Mouse (Mus musculus) MEL (cell line): ENCODE results near the gene Dynlt1c. TPM values are rescaled to one million over a fixed set of nuclear protein-coding genes. Genes with fewer than 3 reads are reported as not detected.
A peak's percentile ranks its signal among the peaks of the same experiment; 100 is the strongest.
"Not testable (repeated sequence)": the region's sequence is repeated elsewhere in the genome, so short reads cannot be mapped to it uniquely, and the experiment has no call there.

ENCODE experiments used
- DNase-seq: peaks from one replicate; pipeline ENCODE4 v3.0.0; 2011; ENCODE audit warnings: low read depth, low spot score
- H3K27ac ChIP-seq: 2 replicates; pipeline ENCODE4 v1.5.1; 2012; ENCODE audit warnings: low read depth, mild to moderate bottlenecking, control low read depth, low read length, moderate library complexity; ENCODE audit not compliant: control insufficient read depth
- H3K27me3 ChIP-seq, 2 experiments: fragments of 150-350 bp in 1 of 2; sonication (generic) in 1 of 2; 2 replicates each; pipeline ENCODE4 v1.6.1; 2012; ENCODE audit warnings: low read length in 2 of 2, mild to moderate bottlenecking in 2 of 2, improper control_type of control experiment in 1 of 2, moderate library complexity in 1 of 2; ENCODE audit not compliant: insufficient read depth in 2 of 2, control insufficient read depth in 1 of 2
- H3K36me3 ChIP-seq, 2 experiments: 2 replicates each; pipeline ENCODE4 v1.6.1; 2012 to 2014; ENCODE audit warnings: low read length in 2 of 2, improper control_type of control experiment in 1 of 2, inconsistent platforms in 1 of 2, mild to moderate bottlenecking in 1 of 2; ENCODE audit not compliant: insufficient read depth in 2 of 2, control insufficient read depth in 1 of 2
- H3K4me1 ChIP-seq, 2 experiments: fragments of 150-350 bp in 1 of 2; sonication (generic) in 1 of 2; 2 replicates each; pipeline ENCODE4 v1.6.1; 2012; ENCODE audit warnings: low read length in 2 of 2, improper control_type of control experiment in 1 of 2, mild to moderate bottlenecking in 1 of 2; ENCODE audit not compliant: insufficient read depth in 2 of 2, control insufficient read depth in 1 of 2
- H3K4me3 ChIP-seq, 2 experiments: fragments of 150-350 bp in 1 of 2; sonication (generic) in 1 of 2; 2 replicates each; pipeline ENCODE4 v1.5.1; 2012; ENCODE audit warnings: low read depth in 2 of 2, low read length in 2 of 2, mild to moderate bottlenecking in 2 of 2, moderate library complexity in 2 of 2, control low read depth in 1 of 2, improper control_type of control experiment in 1 of 2; ENCODE audit not compliant: control insufficient read depth in 1 of 2, insufficient read depth in 1 of 2
- H3K79me2 ChIP-seq: 2 replicates; pipeline ENCODE4 v1.6.1; 2012; ENCODE audit warnings: mild to moderate bottlenecking, low read length, moderate library complexity; ENCODE audit not compliant: control insufficient read depth, poor library complexity, insufficient read depth
- H3K9ac ChIP-seq: 2 replicates; pipeline ENCODE4 v1.6.1; 2012; ENCODE audit warnings: low read depth, mild to moderate bottlenecking, control low read depth, low read length, moderate library complexity; ENCODE audit not compliant: control insufficient read depth, poor library complexity, severe bottlenecking
- H3K9me3 ChIP-seq: fragments of 150-350 bp; sonication (generic); replicated peaks from 2 replicates; pipeline ENCODE4 v1.6.1; 2012; ENCODE audit warnings: mild to moderate bottlenecking, low read length, improper control_type of control experiment, moderate library complexity; ENCODE audit not compliant: insufficient read depth
- MXI1 ChIP-seq: IDR thresholded peaks from 2 replicates; pipeline ENCODE4 v1.6.1; 2011; ENCODE audit warnings: mild to moderate bottlenecking, low read depth, low read length, improper control_type of control experiment
- NELFE ChIP-seq: IDR thresholded peaks from 2 replicates; pipeline ENCODE4 v1.6.1; 2011; ENCODE audit warnings: low read depth, low read length, improper control_type of control experiment
- NRF1 ChIP-seq: IDR thresholded peaks from 2 replicates; pipeline ENCODE4 v1.6.1; 2014; ENCODE audit warnings: low read depth, mild to moderate bottlenecking, inconsistent platforms, low read length, improper control_type of control experiment, moderate library complexity; ENCODE audit not compliant: poor library complexity, insufficient read depth, severe bottlenecking
- POLR2A ChIP-seq, 2 experiments: IDR thresholded peaks; 2 replicates each; pipeline ENCODE4 v1.6.1; 2011 to 2012; ENCODE audit warnings: low read length in 2 of 2, mild to moderate bottlenecking in 2 of 2, control low read depth in 1 of 2, improper control_type of control experiment in 1 of 2, low read depth in 1 of 2, moderate library complexity in 1 of 2; ENCODE audit not compliant: control insufficient read depth in 1 of 2, insufficient read depth in 1 of 2, poor library complexity in 1 of 2
- polyA plus RNA-seq, 2 experiments: library from polyadenylated mRNA; stranded (reverse) in 1 of 2; unstranded in 1 of 2; fragments of >175 nt in 1 of 2; fragments of >200 nt in 1 of 2; gene quantifications; 2 replicates each; pipeline versions ENCODE4 v1.2.1 to v1.2.4; 2012; ENCODE audit warnings: low replicate concordance in 2 of 2, low read depth in 1 of 2; ENCODE audit not compliant: insufficient read length in 2 of 2, insufficient read depth in 1 of 2, missing spikeins in 1 of 2
- total RNA-seq: library from RNA; depleted of rRNA; stranded (reverse); fragments of 300-350 nt; gene quantifications from 2 replicates; pipeline ENCODE4 v1.2.3, GENCODE M21; 2012; rRNA removed

Dynlt1c gene
- total RNA-seq (6.1 and 7.7 TPM in 2 replicates), polyA plus RNA-seq (1 to 10 TPM in 1 of 2 experiments, not detected in 1; 6.3 TPM)

DNA sequence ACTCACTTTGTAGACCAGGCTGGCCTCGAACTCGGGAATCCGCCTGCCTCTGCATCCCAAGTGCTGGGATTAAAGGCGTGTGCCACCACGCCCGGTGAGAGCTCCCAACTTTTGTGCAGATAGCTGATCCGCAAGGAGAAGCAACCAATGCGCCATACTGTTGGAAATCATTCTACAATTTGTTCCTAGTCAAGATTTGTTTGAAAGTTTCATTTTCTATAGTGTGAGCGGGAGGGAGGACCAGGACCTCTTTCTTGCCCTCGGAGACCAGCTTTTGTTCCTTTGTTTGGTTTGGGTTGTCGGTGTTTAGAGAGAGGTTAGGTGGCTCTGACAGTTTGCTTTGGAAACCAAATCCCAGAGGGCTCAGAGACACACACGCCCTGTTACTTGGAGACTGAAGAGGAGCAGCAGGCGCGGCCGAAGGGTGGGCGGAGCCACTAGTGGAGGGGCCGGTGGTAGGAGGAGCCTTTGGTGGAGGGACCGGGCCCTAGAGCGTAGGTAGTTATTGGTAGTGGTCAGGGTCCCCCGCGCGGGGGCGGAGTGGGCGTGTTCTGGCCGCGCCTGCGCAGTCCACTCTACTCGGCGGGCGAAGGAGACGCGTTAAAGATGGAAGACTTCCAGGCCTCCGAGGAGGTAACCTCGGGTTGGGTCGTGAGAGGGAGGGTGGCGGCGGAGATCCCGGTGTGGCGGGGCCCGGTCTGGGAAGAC lies at the start of gene Dynlt1c:
TSS of gene Dynlt1c (plus strand) at position 468 of the 708 bp plus-strand sequence.
- H3K27ac ChIP-seq = peak within 1 kb of the TSS; percentile 63
- peak; percentile 92 for DNase-seq
- H3K9ac ChIP-seq = peak within 1 kb of the TSS; percentile 65
- H3K4me3 ChIP-seq = peak within 1 kb of the TSS; percentile 69 to 72
- not testable (repeated sequence) for H3K27me3 ChIP-seq
- TF ChIP-seq NELFE = peak; percentile 52
- peak; percentile 43; the same call in 1 of the 2 replicates for TF ChIP-seq MXI1
- peak; percentile 59 for TF ChIP-seq NRF1
- TF ChIP-seq POLR2A (IDR thresholded peaks at IDR 0.05; ENCODE audit: control insufficient read depth in 1 of 2, insufficient read depth in 1 of 2, low read depth in 1 of 2, low read length in 2 of 2, poor library complexity in 1 of 2) = peak in 1 of 2 experiments; percentile 56; a peak in 1 of 4 replicates
- TF ChIP-seq, all 39 proteins: peak for 4; not testable (repeated sequence) for 35
- H3K36me3 ChIP-seq, H3K4me1 ChIP-seq, H3K9me3 ChIP-seq, H3K79me2 ChIP-seq: not testable (repeated sequence)

DNA sequence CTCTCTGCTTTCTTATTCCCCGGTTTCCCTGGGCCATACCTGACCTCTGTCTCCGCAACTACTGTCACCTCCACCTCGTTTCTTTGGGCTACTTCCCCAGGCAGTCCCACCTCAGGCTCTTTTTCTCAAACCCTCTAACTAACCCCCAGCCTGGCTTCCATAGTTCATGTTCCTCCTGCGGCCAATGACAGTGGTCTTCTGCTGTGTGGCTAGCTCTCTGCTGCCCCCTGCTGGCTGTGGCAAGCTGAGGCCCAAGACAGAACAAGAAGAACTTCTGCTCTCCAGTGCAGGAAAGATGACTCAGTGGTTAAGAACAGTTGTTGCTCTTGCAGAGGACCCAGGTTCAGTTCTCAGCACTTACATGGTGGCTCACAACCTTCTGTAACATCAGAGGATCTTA lies 47.7 kb upstream of the Dynlt1c start:
- H3K79me2 ChIP-seq, H3K36me3 ChIP-seq, H3K27ac ChIP-seq, H3K9ac ChIP-seq, H3K27me3 ChIP-seq, H3K9me3 ChIP-seq, DNase-seq, H3K4me3 ChIP-seq, H3K4me1 ChIP-seq: not testable (repeated sequence)

DNA sequence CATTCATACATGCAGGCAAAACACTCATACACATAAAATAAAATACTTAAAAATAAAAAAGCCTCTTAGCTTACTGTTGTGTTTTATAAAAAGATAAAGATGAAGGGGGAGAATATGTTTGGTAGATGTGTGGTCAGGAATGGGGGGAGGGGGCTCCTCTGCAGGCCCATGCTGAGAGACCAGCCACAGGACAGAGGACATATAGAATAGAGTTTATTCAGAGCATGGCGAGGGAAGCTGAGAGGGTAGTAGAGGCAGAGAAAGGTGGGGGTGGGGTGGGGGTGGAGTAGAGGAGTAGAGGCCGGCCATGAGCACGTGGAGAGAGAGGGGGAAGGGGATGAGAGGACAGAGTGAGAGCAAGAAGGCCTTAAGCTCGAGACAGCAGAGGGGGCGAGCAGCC lies 47.2 kb upstream of the Dynlt1c start:
- not testable (repeated sequence) for H3K9ac ChIP-seq, H3K79me2 ChIP-seq, DNase-seq, H3K36me3 ChIP-seq, H3K9me3 ChIP-seq, H3K27me3 ChIP-seq, H3K4me3 ChIP-seq, H3K4me1 ChIP-seq, H3K27ac ChIP-seq

GRCm38 (mm10) chr17:6559447-6560133 lies 41.9 kb upstream of the Dynlt1c start:
- H3K9ac ChIP-seq, H3K9me3 ChIP-seq, H3K27me3 ChIP-seq, H3K36me3 ChIP-seq, H3K27ac ChIP-seq, H3K4me3 ChIP-seq, DNase-seq, H3K4me1 ChIP-seq, H3K79me2 ChIP-seq: not testable (repeated sequence)

- not testable (repeated sequence) for H3K4me3 ChIP-seq, H3K4me1 ChIP-seq
Measured at GRCm38 (mm10) chr17:6564866-6565265, 36.6 kb upstream of the Dynlt1c start.

DNA sequence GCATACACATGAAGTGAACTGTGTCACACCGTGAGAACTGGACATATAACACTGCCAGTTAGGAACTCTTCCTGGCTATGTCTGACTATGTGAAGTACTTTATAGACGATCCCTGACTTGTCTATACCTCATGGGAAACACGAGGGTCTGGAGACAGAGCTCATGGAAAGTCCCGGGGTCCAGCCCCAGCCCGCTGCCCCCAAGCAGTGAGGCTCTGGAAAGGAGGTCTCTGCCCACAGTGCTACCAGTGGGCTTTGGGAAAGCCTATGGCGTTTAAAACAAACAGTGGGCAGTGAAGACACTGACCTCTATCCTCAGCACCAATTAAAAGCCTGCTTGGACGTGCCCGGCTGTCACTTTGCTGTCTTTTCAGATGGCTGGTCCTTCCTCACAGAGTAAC lies 33.6 kb upstream of the Dynlt1c start:
- H3K36me3 ChIP-seq, H3K27me3 ChIP-seq, H3K9ac ChIP-seq: not testable (repeated sequence)

More at GRCm38 (mm10) chr17:6564866-6565265, 36.6 kb upstream of the Dynlt1c start:
- not testable (repeated sequence) for H3K36me3 ChIP-seq, H3K79me2 ChIP-seq, DNase-seq, H3K27me3 ChIP-seq, H3K9ac ChIP-seq, H3K9me3 ChIP-seq, H3K27ac ChIP-seq

More for the DNA sequence above, 33.6 kb upstream of the Dynlt1c start:
- not testable (repeated sequence) for H3K4me3 ChIP-seq, H3K27ac ChIP-seq, H3K79me2 ChIP-seq, H3K9me3 ChIP-seq, H3K4me1 ChIP-seq, DNase-seq
